Mouse (Mus musculus) MEL (cell line): ENCODE results near the gene Mad2l2.

ENCODE experiments used
- BHLHE40 ChIP-seq: IDR thresholded peaks from 2 replicates; pipeline ENCODE4 v1.6.1; 2012; ENCODE audit warnings: low read depth, mild to moderate bottlenecking, inconsistent platforms, low read length, improper control_type of control experiment, borderline replicate concordance
- CHD2 ChIP-seq: IDR thresholded peaks from 2 replicates; pipeline ENCODE4 v1.6.1; 2011; ENCODE audit warnings: low read length, improper control_type of control experiment
- EP300 ChIP-seq, 2 experiments: IDR thresholded peaks; 2 replicates each; pipeline ENCODE4 v1.6.1; 2011; ENCODE audit warnings: improper control_type of control experiment in 2 of 2, low read length in 2 of 2, low read depth in 1 of 2, mild to moderate bottlenecking in 1 of 2
- GABPA ChIP-seq: IDR thresholded peaks from 2 replicates; pipeline ENCODE4 v1.6.1; 2012; ENCODE audit warnings: low read depth, mild to moderate bottlenecking, inconsistent platforms, low read length, improper control_type of control experiment, moderate library complexity
- JUND ChIP-seq: IDR thresholded peaks from 2 replicates; pipeline ENCODE4 v1.6.1; 2011; ENCODE audit warnings: low read depth, mild to moderate bottlenecking, improper control_type of control experiment, low read length
- MAFK ChIP-seq: IDR thresholded peaks from 2 replicates; pipeline ENCODE4 v1.6.1; 2011; ENCODE audit warnings: low read depth, mild to moderate bottlenecking, low read length, improper control_type of control experiment, borderline replicate concordance
- POLR2A ChIP-seq, 2 experiments: IDR thresholded peaks; 2 replicates each; pipeline ENCODE4 v1.6.1; 2011 to 2012; ENCODE audit warnings: low read length in 2 of 2, mild to moderate bottlenecking in 2 of 2, control low read depth in 1 of 2, improper control_type of control experiment in 1 of 2, low read depth in 1 of 2, moderate library complexity in 1 of 2; ENCODE audit not compliant: control insufficient read depth in 1 of 2, insufficient read depth in 1 of 2, poor library complexity in 1 of 2
- RCOR1 ChIP-seq: IDR thresholded peaks from 2 replicates; pipeline ENCODE4 v1.6.1; 2012; ENCODE audit warnings: low read depth, mild to moderate bottlenecking, inconsistent platforms, low read length, improper control_type of control experiment
- TAL1 ChIP-seq: IDR thresholded peaks from 2 replicates; pipeline ENCODE4 v1.6.1; 2012; ENCODE audit warnings: mild to moderate bottlenecking, inconsistent platforms, low read length, moderate library complexity, mixed read lengths

GRCm38 (mm10) chr4:148085907-148086305, 44.3 kb upstream of the Mad2l2 start:
- TF ChIP-seq TAL1, result no peak
- TF ChIP-seq EP300 (IDR thresholded peaks at IDR 0.05; ENCODE audit: low read depth in 1 of 2, low read length in 2 of 2), result no peak
- no peak for TF ChIP-seq POLR2A (IDR thresholded peaks at IDR 0.05; ENCODE audit: control insufficient read depth in 1 of 2, insufficient read depth in 1 of 2, low read depth in 1 of 2, low read length in 2 of 2, poor library complexity in 1 of 2)
- TF ChIP-seq RCOR1, result no peak
- no peak for TF ChIP-seq MAFK
- TF ChIP-seq CHD2, result no peak
- TF ChIP-seq JUND, result no peak
- TF ChIP-seq BHLHE40, result no peak
- TF ChIP-seq GABPA, result no peak
